Mouse (Mus musculus): ENCODE measurements at regions not wholly inside any gene's neighbourhood (a gene's known extent, or its start where the extent isn't known, plus 50 kb on each side); places are given as distances from the start of the nearest gene placed in this dataset.

DNA sequence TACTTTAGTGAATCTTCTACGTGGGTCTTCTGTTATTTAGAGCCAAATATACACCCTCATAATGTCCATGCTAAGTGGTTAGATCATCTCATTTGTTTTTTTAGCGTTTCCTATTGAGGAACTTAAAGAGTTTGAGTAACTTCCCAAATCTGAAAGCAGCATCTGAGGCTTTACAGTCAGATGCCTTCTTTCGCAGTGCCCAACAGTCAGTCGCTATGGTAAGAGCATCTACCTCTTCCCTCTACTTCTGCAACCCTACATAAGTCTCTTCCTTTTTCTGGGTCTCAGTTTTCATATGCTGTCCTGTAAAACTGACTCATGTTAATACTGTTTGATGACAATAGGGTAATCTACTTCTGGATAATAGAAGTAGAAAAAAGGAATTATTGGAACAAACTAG lies 146.8 kb downstream of the Ktn1 start:
- no peak for DNase-seq

DNA sequence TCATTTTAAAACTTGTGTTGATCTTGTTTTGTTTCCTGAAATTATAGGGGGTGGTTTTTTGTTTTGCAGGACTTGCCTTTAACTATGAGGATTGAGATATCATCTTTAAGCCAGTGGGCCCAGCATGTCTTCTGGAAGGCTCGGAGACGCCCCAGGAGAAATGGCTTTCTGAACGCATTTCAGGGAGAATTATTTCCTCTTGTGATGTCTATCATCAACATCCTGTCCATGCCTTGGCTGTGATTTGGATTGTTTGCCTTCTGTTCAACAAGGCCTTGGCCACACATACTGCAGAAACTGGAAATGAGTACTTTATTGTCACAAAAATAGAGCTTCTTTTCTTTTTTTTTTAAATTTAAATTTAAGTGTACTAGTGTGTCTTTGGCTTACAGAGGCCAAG lies 150.0 kb downstream of the Ktn1 start:
- DNase-seq = no peak

DNA sequence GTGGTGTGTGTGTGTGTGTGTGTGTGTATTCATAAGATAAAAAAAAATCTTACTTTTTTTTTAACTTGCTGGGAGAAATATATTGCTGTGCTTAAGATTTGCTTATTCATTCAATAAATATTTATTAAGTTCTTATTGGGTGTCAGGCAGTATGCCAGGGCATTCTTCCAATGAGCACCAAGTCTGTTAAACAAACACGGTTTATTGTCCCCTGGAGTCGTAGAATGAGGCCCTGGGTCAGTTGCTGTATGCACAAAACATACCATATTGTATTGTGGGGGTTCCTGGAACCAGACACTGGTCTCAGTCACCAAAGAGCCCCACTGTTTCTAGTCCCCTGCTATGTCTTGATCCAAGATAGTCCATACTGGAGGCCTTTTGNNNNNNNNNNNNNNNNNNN lies 151.3 kb downstream of the Ktn1 start:
- DNase-seq = peak; percentile 46

DNA sequence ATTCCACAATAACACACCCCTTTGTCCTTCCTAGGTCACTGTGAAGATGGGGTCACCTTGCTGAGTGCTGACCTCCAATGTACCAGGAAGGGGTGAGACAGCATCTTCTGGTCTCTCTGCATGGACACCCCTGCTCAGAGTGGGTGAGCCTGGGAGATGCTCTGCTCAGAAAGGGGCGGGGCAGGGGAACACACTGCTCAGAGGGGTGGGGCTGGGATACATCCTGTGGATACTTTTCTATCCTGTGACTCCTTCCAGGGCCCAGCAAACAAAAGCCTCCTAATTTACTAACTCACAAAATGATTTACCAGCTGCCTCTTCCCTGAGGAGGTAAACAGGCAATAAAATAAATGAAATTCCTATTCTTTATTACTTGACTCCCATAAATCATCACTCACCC lies 157.0 kb downstream of the Ktn1 start:
- no peak for DNase-seq

DNA sequence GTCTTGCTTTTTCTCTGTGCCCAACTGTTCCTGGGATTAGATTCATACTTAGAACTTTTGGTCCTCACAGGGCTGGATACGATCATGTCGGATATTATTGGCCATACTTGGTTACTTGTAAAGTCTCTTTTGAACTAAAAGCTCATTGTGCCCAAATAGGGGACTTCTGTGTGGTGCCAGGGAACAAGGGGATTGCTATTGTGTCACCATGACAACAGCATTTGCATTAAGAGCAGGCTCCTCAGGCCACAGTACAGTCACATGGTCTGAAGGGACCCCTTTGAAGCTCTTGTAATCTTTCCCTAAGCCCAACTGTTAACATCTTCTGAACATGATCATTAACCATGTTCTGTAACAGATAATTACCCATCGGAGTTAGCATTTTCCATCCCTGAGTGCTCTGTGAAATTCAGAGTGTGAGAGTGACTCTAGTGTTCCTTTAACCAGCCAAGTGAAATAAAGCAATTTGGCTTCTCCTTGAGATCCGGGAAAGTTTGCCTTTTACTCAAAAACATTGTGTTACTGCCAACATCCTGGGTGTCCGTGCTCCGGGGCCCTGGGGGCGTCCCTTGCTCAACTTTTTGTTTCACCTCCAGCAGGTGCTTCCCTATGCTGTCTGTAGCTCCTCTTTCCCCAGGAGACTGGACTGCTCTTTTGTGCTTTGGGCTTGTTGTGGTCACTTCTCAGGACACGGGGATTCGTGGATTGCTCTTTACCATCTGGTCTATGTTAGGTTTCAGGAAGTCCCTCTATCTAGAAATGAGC lies 157.7 kb downstream of the Ktn1 start:
- no peak for DNase-seq

DNA sequence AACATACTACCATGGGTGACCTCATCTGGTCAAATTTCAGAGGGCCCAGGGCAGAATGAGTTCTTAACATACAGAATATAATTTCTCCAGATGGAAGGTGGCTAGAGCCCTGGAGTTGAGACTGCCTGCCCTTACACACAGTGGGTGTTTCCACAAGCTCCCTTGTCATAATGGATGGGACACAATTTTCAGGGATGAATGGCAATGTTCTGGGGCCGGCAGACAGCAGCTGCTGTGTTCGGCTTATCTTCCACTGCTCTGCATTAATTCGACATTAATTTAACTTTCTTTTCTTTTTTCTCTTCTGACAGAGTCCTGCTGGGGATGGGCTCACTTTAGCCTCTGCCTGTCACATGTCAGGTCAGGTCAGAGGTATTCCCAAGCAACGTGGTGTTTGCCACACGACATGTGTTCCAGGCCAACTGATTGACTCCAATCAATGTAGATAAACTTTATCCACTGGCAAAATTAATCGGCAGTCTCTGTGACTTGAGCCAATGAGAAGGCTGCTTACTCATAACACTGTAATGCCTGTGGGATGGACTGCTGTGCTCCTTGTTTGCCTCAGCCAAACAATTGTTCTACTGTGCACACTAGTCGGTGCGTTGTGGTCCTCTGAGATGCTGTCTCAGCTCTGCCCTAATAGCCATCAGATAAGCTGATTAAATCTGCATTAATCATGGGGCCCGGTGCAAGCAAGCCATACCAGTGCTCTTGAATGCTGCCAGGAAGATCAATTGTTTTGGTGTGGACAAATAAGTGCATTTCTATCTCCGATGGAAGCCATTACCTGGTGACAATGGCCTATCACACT lies 160.1 kb downstream of the Ktn1 start:
- DNase-seq = no peak

DNA sequence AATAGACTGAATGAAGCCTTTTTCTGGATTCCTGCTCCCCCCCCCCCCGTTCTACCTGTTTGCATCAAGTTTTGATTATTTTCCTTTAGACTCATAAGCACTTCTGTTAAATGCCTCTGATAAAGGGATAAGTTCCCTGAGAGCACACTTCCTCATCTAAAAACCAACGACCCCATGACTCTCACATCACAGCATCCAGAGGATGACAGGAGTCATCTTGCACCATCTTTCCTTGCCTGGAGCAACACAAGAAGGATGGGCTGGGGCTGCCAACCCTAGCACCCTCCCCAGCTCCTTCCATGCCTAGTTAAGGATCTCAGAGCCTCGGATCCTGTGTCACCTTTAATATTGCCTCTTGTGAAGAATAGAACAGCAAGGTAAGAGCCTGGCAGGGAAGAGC lies 170.0 kb downstream of the Ktn1 start:
- no peak for DNase-seq

DNA sequence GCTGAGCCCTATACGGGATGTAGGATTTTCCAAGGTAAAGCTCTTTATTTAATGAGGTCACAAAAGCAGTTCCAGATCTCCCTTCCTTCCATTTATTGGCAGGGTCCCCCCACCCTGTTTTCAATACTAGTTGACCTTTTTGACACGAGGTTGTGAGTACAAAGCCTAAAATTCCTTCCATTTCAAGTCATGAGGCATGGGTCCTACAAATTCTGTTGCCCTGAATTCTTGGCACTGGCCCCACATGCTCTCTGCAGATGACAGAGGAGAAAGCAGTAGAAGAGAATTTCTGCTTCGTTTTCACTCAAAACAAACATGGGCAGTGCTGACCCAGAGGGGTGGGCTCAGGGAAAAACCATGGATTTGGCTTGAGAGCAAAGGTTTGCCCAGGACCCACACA lies 170.4 kb downstream of the Ktn1 start:
- no peak for DNase-seq

DNA sequence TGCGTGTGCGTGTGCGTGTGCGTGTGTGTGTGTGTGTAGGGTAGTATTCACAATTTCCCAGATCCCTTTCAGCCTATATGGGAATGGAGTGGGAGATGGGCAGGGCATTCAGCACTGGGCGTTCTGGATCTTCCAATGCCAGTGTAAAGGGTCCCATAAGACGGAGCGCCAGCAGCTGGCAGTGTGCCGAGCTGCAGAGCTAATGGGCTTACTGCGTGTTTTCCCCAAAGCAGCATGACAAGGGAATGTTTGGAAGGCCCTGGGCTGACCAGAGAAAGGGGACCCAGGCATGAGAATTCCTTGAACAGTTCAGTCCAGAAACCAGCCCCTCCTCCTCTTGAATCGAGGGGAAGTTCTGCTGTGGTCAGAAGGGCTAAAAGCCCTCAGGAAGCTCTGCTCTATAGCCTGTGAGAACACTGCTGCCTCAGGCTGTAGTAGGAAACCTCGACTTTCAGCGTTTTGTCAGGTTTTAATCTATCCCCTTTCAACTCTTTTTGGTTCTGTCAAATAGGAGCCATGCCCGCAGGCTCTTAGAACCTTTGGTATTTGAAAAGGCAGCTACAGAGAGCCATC lies 172.4 kb downstream of the Ktn1 start:
- DNase-seq = no peak

DNA sequence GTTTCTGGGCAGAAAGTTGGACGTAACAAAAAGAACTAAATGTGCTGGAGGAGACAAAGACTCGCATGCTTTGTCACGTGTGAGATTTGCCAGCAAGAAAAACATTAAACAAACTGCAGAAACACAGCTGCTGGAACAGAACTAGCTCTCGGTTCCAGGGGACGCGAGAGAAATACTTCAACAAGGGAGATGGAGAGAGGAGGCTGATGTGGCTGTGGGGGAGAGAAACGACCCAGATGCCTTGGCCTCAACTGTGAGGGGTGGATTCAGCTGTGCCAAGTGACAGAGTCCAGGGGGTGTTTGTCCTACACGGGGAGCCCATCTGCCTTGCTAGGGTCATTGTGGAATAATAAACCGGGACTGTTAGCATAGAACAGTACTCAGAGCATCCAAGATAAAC lies 174.9 kb downstream of the Ktn1 start:
- peak; percentile 13 for DNase-seq

DNA sequence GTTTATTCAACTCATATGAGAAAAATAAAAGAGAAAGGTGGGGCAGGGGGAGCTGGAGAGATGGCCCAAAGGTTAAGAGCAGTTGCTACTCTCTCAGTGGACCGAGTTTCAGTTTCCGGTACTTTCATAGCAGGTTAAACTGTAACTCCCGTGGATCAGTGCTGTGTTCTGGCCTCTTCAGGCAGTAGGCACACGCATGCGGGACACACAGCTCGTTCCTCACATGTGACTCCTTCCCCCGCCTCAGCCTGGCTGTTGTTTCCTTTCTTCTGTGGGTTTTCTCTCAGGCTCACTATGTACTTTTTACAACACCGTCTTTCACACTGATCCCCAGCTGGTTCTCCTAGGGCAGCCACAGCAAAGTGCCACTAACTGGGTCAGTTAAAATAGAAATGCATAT lies 175.4 kb downstream of the Ktn1 start:
- DNase-seq = no peak

DNA sequence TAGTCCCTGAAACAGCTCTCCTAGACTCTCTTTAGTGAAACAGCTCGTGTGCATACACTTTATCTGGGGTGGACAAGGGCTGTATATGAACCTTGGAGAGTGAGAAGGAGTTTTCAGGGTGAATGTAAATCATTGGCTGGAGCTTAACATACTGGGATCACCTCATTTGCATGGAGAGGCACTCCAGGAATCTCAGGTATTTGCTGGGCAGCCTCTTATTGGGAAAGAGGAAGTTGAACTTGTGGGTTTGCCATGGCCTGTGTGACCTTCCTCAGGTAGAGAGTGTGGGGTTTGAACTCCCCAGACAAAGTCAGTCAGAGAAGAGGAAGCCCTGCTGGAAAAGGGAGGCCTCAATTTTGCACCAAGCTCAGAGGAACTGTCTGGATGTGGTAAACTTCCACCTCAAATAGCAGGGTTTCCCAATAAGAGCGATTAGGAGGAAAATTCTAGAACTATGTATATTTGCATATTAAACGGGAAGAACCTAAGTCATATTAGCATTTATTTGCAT lies 177.3 kb downstream of the Ktn1 start:
- no peak for DNase-seq

DNA sequence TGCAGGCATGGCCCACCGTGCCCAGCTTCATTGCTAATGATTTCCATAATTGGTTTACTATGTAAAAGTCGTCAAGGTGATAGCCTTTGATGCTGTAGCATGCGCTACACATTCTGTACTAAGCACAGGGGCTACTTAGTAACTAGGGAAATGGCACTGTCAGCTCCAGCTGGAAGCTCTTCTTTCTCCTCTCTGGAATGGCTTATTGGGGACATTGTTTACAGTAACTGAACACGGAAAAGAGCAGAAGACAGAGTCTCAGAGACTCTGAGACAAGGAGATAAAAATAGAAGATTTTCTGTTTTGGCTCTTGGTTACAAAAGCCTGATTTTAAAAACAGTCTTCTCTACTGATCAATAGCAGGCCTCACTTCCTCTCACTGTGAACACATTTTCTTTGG lies 178.3 kb downstream of the Ktn1 start:
- DNase-seq = no peak

DNA sequence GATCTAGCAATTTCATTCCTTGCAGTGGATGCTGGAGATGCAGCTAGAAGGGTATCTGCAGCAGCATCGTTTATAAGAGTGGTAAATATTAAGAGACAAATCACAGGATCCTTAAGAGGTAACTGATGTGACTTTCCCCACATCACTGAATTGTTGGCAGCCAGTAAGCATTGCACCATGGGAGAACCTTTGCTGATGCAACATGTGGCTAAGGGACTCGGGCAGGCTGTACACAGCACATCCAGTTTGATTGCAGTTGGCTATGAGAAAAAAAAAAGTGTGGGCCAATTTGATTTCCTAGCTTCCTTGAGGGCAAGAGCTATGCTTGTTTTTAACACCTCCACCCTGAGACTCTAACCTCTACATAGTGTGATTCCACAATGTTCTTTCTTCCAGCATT lies 179.4 kb downstream of the Ktn1 start:
- no peak for DNase-seq

DNA sequence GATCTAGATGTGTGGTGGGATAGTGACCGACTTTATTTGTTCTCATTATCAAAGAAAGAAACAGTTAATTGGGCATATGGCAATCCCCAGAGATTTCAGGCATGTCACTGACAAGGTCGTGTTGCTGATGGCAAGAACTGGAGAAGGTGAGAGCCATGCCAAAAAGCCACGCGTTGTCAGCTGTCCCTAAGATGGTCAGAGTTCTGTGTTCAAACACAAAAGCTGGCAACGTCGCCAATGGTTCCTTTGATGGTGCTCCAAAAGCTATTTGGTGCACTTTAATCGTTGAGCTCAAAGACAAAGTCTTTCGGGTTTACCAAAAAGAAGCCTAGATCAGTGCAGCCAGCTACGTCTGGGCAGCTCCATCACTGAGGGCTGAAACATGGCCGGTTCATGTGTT lies 185.4 kb downstream of the Ktn1 start:
- DNase-seq = no peak

DNA sequence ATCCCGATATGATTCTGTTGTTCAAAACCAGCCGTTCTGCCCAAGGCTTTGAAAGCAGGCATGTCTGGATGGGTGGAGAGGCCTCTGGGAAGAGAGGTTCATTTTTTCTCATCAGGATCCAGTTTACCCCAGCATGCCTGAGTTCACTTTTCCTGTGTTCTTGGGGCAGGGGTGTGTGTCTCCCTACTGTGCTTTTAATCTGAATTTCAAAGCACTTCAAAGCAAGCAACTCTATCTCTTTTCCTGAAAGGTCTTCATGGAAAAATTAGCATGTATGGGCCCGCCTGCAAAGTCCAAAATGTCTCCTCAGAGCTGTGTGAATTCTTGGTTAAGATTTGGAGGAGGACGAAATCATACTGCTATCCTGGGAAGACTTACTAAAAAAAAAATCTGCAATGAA lies 187.2 kb downstream of the Ktn1 start:
- DNase-seq = no peak

DNA sequence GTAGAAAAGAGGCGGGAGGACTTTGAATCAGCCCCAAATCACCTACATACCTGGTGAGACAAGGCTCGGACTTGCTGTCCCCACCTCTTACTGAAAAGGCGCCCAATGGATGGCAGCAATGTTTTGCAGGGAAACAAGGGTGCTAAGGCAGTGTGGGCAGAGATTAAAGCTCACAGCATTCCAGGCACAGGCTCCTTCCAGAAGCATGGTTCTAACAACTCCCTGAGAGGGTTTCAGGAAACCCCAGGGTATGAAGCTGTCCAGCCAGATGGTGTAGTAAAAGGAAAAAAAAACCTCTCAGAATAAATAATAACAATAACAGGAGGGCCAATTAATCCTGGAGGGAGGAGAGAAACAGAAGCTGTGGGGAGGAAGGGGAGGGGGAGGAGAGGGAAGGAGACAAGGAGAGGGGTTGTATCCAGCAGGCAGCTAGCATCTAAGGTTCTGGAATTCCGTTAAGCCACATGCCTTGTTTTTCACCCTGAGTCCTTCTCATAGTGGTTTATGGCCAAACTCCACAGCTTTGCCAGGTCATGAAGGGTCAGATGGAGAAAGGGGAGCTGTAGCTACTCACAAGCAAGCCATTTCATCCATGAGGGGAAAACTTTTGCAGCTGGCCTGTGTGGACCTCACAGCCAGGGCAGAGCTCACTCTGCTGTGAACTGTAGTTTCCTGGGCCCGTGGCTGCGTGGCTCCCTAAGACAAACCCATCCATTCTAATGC lies 191.4 kb downstream of the Ktn1 start:
- DNase-seq = peak; percentile 58

DNA sequence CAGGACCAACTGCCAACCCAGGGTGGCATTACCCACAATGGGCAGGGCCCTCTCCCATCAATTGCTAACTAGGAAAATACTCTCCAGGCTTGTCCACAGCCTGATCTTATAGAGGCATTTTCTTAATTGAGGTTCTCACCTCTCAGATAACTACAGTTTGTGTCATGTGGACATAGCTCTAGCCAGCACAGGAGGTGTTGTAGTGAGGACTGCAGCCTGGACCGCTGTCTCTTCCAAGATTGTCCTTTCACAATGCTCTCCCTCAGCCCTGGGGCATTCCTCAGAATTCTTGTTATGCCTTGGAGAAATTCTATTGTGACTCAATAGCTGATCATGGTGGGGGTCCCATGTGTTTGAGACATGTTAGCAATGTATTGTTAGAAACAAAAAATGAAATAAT lies 196.1 kb downstream of the Ktn1 start:
- no peak for DNase-seq

DNA sequence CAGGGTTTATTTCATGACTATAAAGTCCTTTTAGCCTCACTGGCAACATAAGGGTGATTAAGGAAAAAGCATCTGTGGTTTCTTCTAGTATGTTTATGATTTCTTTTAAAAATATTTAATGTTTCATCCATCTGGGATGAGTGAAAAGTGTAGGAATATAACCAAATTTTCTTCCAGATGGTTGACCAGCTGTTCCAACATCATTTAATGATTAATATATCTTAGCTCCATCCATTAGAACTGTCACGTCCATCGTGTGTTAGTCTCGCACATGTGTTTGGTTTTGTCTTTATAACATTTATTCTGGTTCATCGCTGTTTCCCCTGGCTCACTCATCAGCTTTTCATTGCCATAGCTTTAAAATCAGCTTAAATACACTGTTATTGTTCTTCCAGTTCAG lies 200.6 kb downstream of the Ktn1 start:
- no peak for DNase-seq

DNA sequence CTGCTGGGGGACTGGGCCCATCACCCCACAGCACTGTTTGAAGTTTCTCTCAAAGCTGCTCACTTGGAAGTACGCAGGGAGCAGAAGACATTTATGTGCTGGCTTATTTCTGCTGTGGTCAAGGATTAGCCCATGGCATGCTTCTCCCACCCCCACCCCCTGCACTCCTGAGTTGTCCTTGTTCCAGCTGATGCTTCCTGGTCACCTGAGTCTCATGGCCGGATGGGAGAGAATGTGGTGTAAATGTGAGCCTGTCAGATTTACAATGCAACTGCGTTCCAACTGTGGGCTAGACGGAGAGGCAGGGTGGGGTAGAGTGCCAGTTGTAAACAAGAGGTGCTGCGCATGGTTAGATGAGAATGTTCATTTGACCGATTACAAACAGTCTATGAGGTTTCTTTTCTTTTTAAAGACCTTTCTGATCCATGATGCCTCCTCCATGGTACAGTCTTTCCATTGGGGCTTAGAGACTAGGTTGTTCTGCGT lies 208.1 kb downstream of the Ktn1 start:
- DNase-seq = no peak

DNA sequence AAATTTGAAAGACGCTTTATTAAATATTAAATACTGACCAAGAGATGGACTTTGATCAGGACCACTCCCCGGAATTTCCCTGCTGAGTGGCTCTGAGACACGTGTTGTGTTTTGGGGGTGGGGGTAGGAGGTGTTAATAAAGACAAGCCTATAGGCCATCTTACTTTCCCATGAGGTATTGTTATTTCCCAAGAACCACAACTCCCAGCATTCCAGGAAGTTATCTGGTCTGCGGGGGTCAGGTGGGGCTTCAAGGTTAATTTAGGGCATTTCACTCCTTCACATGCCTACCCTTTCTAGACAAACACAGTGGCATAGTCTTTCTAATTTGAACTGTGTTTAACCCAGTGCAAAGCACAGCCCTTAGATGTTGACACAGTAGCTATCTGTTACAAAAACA lies 209.0 kb downstream of the Ktn1 start:
- no peak for DNase-seq

DNA sequence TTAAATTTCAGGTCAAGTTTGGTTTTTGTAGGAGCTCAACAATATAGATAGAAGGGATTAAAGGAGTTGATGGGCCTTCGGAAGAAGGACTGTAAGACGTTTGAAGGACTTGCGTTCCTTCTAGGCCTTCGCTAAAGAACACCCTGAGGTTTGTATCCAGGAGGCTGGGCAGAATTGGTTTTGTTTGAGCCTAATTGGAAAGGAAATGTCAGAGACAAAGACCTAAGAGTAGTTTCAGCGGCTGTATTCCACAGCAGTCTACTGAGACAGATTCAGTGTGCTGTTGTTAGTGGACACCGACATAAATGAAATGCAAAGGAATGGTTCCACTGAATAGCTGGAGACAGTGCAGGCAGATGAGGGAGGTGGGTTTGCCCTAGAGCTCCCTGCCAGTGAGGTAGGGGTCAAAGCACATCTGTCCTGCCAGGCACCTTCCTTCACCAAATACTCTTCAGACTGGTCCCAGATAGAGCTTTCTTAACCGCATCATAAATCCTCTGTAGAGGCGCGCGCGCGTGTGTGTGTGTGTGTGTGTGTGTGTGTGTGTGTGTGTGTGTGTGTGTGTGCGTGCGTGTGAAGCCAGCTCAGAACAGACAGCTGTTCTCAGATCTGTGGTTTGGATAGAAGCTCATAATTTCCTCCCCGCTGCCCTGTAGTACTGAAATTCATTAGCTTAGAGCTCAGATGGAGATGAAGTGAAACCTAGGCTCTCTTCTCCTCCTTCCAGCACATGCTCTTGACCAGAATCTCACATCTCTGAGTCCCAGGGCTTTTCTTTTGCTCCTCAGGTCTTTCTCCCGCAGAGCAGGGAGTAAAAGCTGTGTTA lies 209.7 kb downstream of the Ktn1 start:
- DNase-seq = no peak
